Mouse (Mus musculus): Measurements from ENCODE around the gene Gprasp2.
"Not testable (repeated sequence)": the region's sequence is repeated elsewhere in the genome, so short reads cannot be mapped to it uniquely, and the experiment has no call there.

GRCm38 (mm10) chrX:135866806-135867205 is 28.0 kb downstream of the Gprasp2 start:
- TF ChIP-seq SMC3 (IDR thresholded peaks at IDR 0.05; ENCODE audit: low read depth, low read length); CTCF (conservative IDR thresholded peaks at IDR 0.05 in 1 of 2, IDR thresholded peaks at IDR 0.05 in 1 of 2; ENCODE audit: low read depth in 2 of 2, low read length in 2 of 2); TCF12 (IDR thresholded peaks at IDR 0.05; ENCODE audit: low read depth, low read length); ELF1 (IDR thresholded peaks at IDR 0.05; ENCODE audit: low read depth, low read length); EP300 (IDR thresholded peaks at IDR 0.05; ENCODE audit: low read length); USF1 (IDR thresholded peaks at IDR 0.05; ENCODE audit: low read depth, low read length); ZNF384 (IDR thresholded peaks at IDR 0.05; ENCODE audit: low read depth, low read length); MEF2A (IDR thresholded peaks at IDR 0.05; ENCODE audit: borderline replicate concordance, low read depth, low read length); CHD2 (IDR thresholded peaks at IDR 0.05; ENCODE audit: low read length); USF2 (conservative IDR thresholded peaks at IDR 0.05; ENCODE audit: low read depth, low read length); MYC (IDR thresholded peaks at IDR 0.05; ENCODE audit: low read depth, low read length); POLR2A (IDR thresholded peaks at IDR 0.05; ENCODE audit: low read depth, low read length); TBP (conservative IDR thresholded peaks at IDR 0.05; ENCODE audit: low read depth, low read length); MXI1 (IDR thresholded peaks at IDR 0.05; ENCODE audit: low read depth, low read length): not testable (repeated sequence)
